Comparison of ENCODE assay signal across 8 mouse cellular contexts in genomic region chr7:34233909-34234609, GRCm38 (mm10). TPM values are rescaled to one million over a fixed set of nuclear protein-coding genes. Genes with fewer than 3 reads are reported as not detected.
A peak's percentile ranks its signal among the peaks of the same experiment; 100 is the strongest.
DNase-seq lines count a peak whose midpoint lies in the region; ATAC-seq lines count a peak whose summit lies in the region.

No protein-coding gene starts in this region.

- ATAC-seq in hematopoietic stem cell, adult 5-6 weeks (replicated peaks in 1 of 2; ENCODE audit: insufficient read depth in 1 of 2, low FRiP score in 2 of 2, low TSS enrichment in 1 of 2, low read depth in 1 of 2, poor library complexity in 2 of 2, severe bottlenecking in 2 of 2): peak; percentile 79 to 87
- peak; percentile 90 for ATAC-seq in lung, embryonic 16.5 days (ENCODE audit: low read depth)

- peak overlapping the region; percentile 55 for H3K4me3 ChIP-seq in lung, embryonic 16.5 days (ENCODE audit: low read length)

- H3K27me3 ChIP-seq in lung, embryonic 16.5 days (ENCODE audit: control insufficient read depth, insufficient read depth, low read depth, low read length): no peaks in the 10 kb centered on the region

- H3K27ac ChIP-seq in lung, embryonic 16.5 days (ENCODE audit: low read length): peak overlapping the region; percentile 94

- DNase-seq in MEL-GATA-1-ER (ENCODE audit: extremely low read depth, low read depth): peak; percentile 95
- DNase-seq in cerebellum, adult 8-10 months: peak; percentile 100
- peak; percentile 99 for DNase-seq in forelimb bud, embryonic 11.5 days (ENCODE audit: low read depth, low spot score)
- DNase-seq in layer of hippocampus, adult 9-10 months (ENCODE audit: low spot score): peak; percentile 99
- DNase-seq in ovary, postnatal 10 days (ENCODE audit: low spot score): peak; percentile 95
- DNase-seq in thymus, postnatal 10 days (ENCODE audit: low spot score in 2 of 2): peak; percentile 99 to 100

- H3K4me1 ChIP-seq in lung, embryonic 16.5 days (replicated peaks; ENCODE audit: control insufficient read depth, insufficient read depth, low read length): peaks cover 15% of the 10 kb centered on the region

- H3K9me3 ChIP-seq in lung, embryonic 16.5 days (ENCODE audit: control insufficient read depth, low read length): no peaks in the 10 kb centered on the region

- H3K9ac ChIP-seq in lung, embryonic 16.5 days (ENCODE audit: low read length): peak overlapping the region; percentile 75

- under 1% methylated on average over 46 of the region's 46 CpGs for WGBS in lung, embryonic 16.5 days

- peak overlapping the region; percentile 81 for H3K4me2 ChIP-seq in lung, embryonic 16.5 days (ENCODE audit: low read depth, low read length)

- H3K36me3 ChIP-seq in lung, embryonic 16.5 days (ENCODE audit: control insufficient read depth, insufficient read depth, low read length): peaks cover 19% of the 10 kb centered on the region

RNA-seq across cellular contexts. Expression of gene Gpi1, which starts 3.9 kb away (rescaled TPM):
- total RNA-seq in hematopoietic stem cell, adult 5-6 weeks (2017): 325 and 357 TPM in 2 replicates
- polyA plus RNA-seq in lung, embryonic 16.5 days (2015; fragmentation: Nextera tagmentation; extraction: Ambion mirVana): 252 and 256 TPM in 2 replicates

RNA-seq across cellular contexts. Expression of gene Gm6096, which starts 16.8 kb away (rescaled TPM):
- total RNA-seq in hematopoietic stem cell, adult 5-6 weeks (2017): not detected in 2 replicates
- polyA plus RNA-seq in lung, embryonic 16.5 days (2015; fragmentation: Nextera tagmentation; extraction: Ambion mirVana): not detected in 2 replicates

RNA-seq across cellular contexts. Expression of gene Pdcd2l, which starts 37.6 kb away (rescaled TPM):
- total RNA-seq in hematopoietic stem cell, adult 5-6 weeks (2017): 19.7 and 22.8 TPM in 2 replicates
- 56.2 and 57.2 TPM in 2 replicates for polyA plus RNA-seq in lung, embryonic 16.5 days (2015; fragmentation: Nextera tagmentation; extraction: Ambion mirVana)

Comparison
In these comparisons a context has a peak if more than half of its experiments do, and no peak if none do; other contexts are left out.
1. Peak in every context shown above with its lines: DNase-seq, ATAC-seq, H3K4me3 ChIP-seq and H3K27ac ChIP-seq.